Mouse (Mus musculus): ENCODE measurements around the gene Pex11g.

DNA sequence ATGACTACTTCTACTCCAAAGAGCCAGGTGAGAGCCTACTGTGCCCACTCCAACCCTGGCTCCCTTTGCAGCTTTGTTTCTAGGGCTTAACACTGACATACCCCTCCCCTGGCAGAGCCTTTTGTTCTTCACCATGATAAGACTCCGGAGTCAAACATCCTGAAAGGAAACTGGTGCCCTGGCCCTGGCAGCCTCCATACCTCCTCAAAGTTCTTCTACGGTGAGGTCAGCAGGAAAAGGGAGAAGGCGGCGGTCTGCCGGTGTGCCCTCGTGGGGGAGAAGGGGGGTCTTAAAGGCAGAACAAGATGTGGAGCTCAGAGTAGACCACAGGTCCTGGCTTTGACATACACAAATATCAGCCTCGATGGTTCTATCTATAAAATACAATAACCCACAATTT is 16.1 kb upstream of the Pex11g start:
- TF ChIP-seq CTCF (conservative IDR thresholded peaks at IDR 0.05; ENCODE audit: insufficient read depth, insufficient read length, low read depth, low read length) (no peak), POLR2A (IDR thresholded peaks at IDR 0.05; ENCODE audit: low read depth, low read length) (no peak)
